Mouse (Mus musculus) stomach, embryonic 16.5 days (tissue): ENCODE data around the gene Pkd1l1. TPM values are rescaled to one million over a fixed set of nuclear protein-coding genes. Genes with fewer than 3 reads are reported as not detected.

Experiments
- polyA plus RNA-seq: library from polyadenylated mRNA; unstranded; fragments of >200 nt; fragmentation: Nextera tagmentation; extraction: Ambion mirVana; gene quantifications from 2 replicates; pipeline ENCODE4 v1.2.1, GENCODE M21; 2015

Pkd1l1 gene
- polyA plus RNA-seq, 1 experiment from 2014 or later = 0.09 TPM

Other genes with a start within 250 kb of the Pkd1l1 start
- 15.0 and 15.5 TPM in 2 replicates for gene Hus1, start 37.9 kb upstream of the Pkd1l1 start, polyA plus RNA-seq
- 1.4 and 2.4 TPM in 2 replicates for gene Gm11992, start 75.3 kb upstream of the Pkd1l1 start, polyA plus RNA-seq
- 0.15 and 0.84 TPM in 2 replicates for gene Sun3, start 75.7 kb upstream of the Pkd1l1 start, polyA plus RNA-seq
- 14.1 and 17.3 TPM in 2 replicates for gene Upp1, start 144.8 kb upstream of the Pkd1l1 start, polyA plus RNA-seq
- 0.11 and 0.15 TPM in 2 replicates for gene Abca13, start 218.7 kb upstream of the Pkd1l1 start, polyA plus RNA-seq